Mouse (Mus musculus) liver, embryonic 12.5 days (tissue): ENCODE measurements around the gene Selenos. TPM values are rescaled to one million over a fixed set of nuclear protein-coding genes. Genes with fewer than 3 reads are reported as not detected.
A peak's percentile ranks its signal among the peaks of the same experiment; 100 is the strongest.

Source experiments
- ATAC-seq: fragments of 200-750 bp; cut with Nextera tagmentation; 2 replicates; pipeline ENCODE4 v1.8.0; 2017; ENCODE audit warnings: moderate number of reproducible peaks, mild to moderate bottlenecking, moderate library complexity
- H3K27ac ChIP-seq: fragments of 300-500 bp; sonication (generic); 2 replicates; pipeline ENCODE4 v1.5.1; 2016; ENCODE audit warnings: mild to moderate bottlenecking
- H3K27me3 ChIP-seq: fragments of 300-500 bp; sonication (generic); replicated peaks from 2 replicates; pipeline ENCODE4 v1.6.1; 2016; ENCODE audit warnings: mild to moderate bottlenecking, moderate library complexity
- H3K36me3 ChIP-seq: fragments of 300-500 bp; sonication (generic); 2 replicates; pipeline ENCODE4 v1.6.1; 2016; ENCODE audit warnings: mild to moderate bottlenecking, moderate library complexity
- H3K4me1 ChIP-seq: fragments of 300-500 bp; sonication (generic); 2 replicates; pipeline ENCODE4 v1.6.1; 2016
- H3K4me2 ChIP-seq: fragments of 300-500 bp; sonication (generic); 2 replicates; pipeline ENCODE4 v1.6.1; 2016; ENCODE audit warnings: mild to moderate bottlenecking, moderate library complexity
- H3K4me3 ChIP-seq: fragments of 300-500 bp; sonication (generic); 2 replicates; pipeline ENCODE4 v1.5.1; 2016; ENCODE audit warnings: mild to moderate bottlenecking, moderate library complexity
- H3K9ac ChIP-seq: fragments of 300-500 bp; sonication (generic); 2 replicates; pipeline ENCODE4 v1.6.1; 2016; ENCODE audit warnings: mild to moderate bottlenecking, moderate library complexity
- H3K9me3 ChIP-seq: fragments of 300-500 bp; sonication (generic); replicated peaks from 2 replicates; pipeline ENCODE4 v1.6.1; 2016; ENCODE audit warnings: mild to moderate bottlenecking, moderate library complexity
- WGBS: fragments of 180-500 bp; shearing (Covaris S2); methylation state at CpG from one replicate; pipeline ENCODE4 v1.1.7; 2016; ENCODE audit not compliant: insufficient replicate concordance; 5-methylcytosine and 5-hydroxymethylcytosine counted together
- polyA plus RNA-seq: library from polyadenylated mRNA; unstranded; fragments of >200 nt; fragmentation: Nextera tagmentation; extraction: Ambion mirVana; gene quantifications from 2 replicates; pipeline ENCODE4 v1.2.1, GENCODE M21; 2016

The Selenos gene
- 60.7 and 65.5 TPM in 2 replicates for polyA plus RNA-seq

DNA sequence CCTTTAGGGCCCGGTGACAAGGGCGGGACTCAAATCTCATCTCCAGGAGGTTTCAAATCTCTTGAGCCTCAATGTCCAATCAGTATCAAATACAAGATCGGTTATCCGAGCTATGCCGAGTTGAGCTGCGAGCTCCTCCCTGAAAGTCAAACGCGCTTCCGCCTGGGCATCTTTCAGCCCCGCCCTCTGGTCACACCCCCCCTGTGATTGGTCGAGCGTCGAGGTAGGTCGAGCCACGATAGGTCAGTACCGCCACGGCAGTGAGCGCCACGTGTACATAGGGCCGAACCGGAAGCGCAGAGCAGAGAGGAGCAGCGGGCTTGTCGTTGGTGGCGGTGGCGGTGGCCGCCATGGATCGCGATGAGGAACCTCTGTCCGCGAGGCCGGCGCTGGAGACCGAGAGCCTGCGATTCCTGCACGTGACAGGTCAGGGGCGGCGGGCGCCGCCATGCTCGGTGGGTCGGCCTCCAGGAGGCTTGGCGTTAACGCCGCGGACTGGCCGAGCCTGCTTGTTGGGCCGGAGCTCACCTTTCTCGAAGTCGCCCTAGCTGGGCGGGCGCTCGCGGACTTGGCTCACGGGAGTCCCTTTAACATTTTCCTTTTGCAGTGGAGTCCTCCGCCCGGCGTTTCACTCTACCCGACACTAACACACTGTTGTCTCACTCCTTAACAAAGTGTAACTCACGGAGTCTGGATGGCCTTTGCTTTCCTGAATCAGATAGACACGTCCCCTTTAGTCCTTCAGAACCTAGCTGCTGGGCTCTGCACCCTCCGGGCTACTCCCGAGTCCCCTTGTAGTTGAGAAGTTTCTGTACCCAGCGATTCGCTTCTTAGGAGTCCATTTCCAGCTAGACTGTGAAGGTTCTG lies at the start of gene Selenos:
Gene Selenos, plus strand, starts transcription at position 286 of the 867 bp plus-strand sequence.
- Histone ChIP-seq H3K4me3 (peak within 1 kb of the TSS; percentile 82), H3K4me2 (peak within 1 kb of the TSS; percentile 97), H3K27me3 (no peaks in the 10 kb centered on the region), H3K9ac (peak within 1 kb of the TSS; percentile 77), H3K27ac (peak within 1 kb of the TSS; percentile 81), H3K9me3 (no peaks in the 10 kb centered on the region), H3K4me1 (peaks cover 29% of the 10 kb centered on the region), H3K36me3 (peaks cover 65% of the 10 kb centered on the region)
- peak; percentile 100 for ATAC-seq
- WGBS: under 1% methylated on average over 65 of the region's 65 CpGs

DNA sequence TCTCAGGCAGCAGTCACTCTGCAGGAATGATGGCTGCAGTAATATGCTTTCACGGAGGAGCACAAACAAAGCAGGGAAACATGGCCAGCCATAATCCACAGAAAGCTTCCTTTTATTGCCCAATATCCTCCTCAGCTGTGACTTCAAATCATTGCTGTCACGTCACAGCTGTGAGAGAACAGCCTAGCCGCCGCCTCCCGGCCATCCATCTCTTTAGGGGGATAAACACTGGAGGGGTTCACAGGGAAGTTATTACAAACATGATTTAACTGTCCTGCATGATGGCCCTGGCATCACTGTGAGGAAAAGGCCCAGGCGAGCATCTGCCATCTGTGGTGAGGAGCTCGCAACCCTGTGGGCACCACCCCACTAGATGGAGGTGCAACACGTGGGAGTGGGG lies 42.6 kb upstream of the Selenos start:
- Histone ChIP-seq H3K36me3 (no peaks in the 10 kb centered on the region), H3K27me3 (peaks cover 18% of the 10 kb centered on the region; the same call in 1 of the 2 replicates), H3K9me3 (no peaks in the 10 kb centered on the region), H3K4me1 (peaks cover 6% of the 10 kb centered on the region), H3K27ac (no peak overlapping the region), H3K4me3 (no peak overlapping the region), H3K4me2 (no peak overlapping the region), H3K9ac (no peak overlapping the region)
- WGBS: 50% methylated on average over 8 of the region's 8 CpGs
- no peak for ATAC-seq

GRCm38 (mm10) chr7:66038261-66038660 lies 41.2 kb upstream of the Selenos start:
- Histone ChIP-seq H3K27ac (no peak overlapping the region), H3K9me3 (no peaks in the 10 kb centered on the region), H3K4me2 (no peak overlapping the region), H3K4me1 (peaks cover 6% of the 10 kb centered on the region), H3K4me3 (no peak overlapping the region), H3K36me3 (no peaks in the 10 kb centered on the region), H3K9ac (no peak overlapping the region), H3K27me3 (peaks cover 18% of the 10 kb centered on the region; the same call in 1 of the 2 replicates)
- ATAC-seq: no peak
- 52% methylated on average over 3 of the region's 3 CpGs for WGBS

DNA sequence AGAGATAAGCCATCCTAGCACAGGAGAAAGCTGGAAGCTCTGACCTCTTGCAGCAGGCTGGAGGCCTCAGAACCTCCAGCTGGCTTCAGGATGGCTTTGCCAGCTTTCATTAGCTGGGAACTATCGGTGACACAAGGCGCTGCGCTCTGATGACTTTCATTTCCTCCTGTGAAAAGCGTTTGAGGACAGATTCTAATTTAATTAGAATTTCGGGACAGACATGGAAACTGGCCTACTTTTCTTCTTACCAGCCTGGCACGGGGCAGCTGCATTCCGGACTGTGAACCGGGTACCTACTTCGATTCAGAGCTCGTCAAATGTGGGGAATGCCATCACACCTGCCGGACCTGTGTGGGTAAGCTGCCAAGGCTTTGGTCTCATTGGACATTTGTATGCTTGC lies 40.7 kb upstream of the Selenos start:
- no peak for ATAC-seq
- 74% methylated on average over 11 of the region's 11 CpGs for WGBS

DNA sequence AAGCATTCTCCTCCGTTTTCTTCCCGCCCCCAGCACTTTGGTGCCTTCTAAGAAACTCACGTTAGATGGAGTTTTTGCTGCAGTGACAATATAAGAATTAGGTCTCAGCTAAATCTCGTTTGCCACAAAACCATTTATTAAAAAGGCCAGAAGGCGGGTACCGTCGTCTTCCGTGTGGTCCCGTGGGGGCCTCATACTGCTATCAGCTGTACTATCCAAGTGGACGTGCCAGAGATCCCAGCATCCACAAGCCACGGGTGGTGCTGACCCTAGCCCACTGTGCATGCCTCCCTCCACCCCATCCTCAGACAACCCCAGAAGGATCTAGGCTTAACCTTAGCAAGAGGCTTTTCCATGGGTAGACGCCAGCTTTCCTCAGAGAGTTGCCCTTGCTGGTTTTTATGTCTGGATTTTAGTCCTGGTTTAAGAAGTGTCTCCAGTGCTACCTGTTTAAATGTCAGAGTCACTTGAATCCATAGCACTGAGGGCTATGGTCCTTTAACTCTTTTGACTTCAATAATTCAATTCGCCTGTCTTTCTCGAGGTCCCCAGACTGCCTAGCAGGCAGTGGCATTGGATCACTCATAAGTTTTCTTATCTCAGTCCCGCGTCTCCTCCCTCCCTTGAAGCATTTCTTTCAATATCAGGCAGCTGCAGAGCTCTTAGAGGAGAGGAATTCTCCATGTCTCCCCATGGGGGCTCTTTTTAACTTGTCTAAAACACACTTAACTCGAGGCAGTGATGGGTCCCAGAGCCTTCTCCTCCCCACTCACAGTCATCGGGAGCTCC lies 39.2 kb upstream of the Selenos start:
- Histone ChIP-seq H3K27ac (no peak overlapping the region), H3K9me3 (no peaks in the 10 kb centered on the region), H3K4me3 (no peak overlapping the region), H3K9ac (no peak overlapping the region), H3K27me3 (peaks cover 13% of the 10 kb centered on the region), H3K4me2 (no peak overlapping the region), H3K4me1 (peaks cover 6% of the 10 kb centered on the region), H3K36me3 (no peaks in the 10 kb centered on the region)
- peak; percentile 24; the same call in 1 of the 2 replicates for ATAC-seq
- 58% methylated on average over 18 of the region's 18 CpGs for WGBS

More for the DNA sequence above, 40.7 kb upstream of the Selenos start:
- Histone ChIP-seq H3K9ac (no peak overlapping the region), H3K4me3 (no peak overlapping the region), H3K27me3 (peaks cover 14% of the 10 kb centered on the region; the same call in 1 of the 2 replicates), H3K4me2 (no peak overlapping the region), H3K4me1 (peaks cover 6% of the 10 kb centered on the region), H3K9me3 (no peaks in the 10 kb centered on the region), H3K36me3 (no peaks in the 10 kb centered on the region), H3K27ac (no peak overlapping the region)

DNA sequence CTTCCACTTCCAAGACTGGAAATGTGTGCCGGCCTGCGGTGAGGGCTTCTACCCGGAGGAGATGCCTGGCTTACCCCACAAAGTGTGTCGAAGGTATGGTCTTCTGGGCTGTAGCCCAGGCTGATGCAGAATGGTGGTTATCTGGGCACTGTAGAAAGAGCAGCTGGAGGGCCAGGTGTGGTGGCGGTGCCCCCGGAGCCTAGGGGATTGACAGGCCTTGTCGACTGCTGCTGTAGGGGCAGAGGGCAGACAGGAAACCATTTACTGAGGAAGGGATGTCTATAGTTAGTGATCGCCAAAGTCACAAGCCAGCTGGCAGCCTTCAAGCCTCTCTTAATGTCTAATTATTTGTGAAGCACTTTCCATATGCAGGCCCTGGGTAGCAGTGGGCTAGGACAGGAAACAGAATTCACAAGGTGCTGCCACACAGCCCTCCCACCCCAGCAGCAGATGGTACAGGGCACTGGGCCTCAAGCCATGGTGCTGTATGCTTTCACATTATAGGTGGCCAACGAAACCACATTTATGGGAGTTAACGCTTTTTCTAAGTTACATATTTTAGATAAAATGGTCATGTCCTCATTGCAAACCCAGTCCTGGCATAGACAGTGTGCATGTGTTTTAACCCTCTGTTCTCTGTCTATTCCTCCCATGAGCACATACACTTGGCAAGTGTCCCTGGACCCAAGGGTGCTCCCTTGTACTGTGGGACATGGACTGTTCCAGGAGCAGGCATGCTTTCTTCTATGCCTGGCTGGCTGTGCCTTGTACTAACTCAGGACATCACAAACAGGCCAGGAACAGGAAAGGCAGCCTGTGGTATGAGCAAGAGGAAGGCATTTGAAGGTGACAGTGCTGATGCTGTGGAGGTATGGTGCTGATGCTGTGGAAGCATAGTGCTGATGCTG lies 35.6 kb upstream of the Selenos start, which contains the start of gene Gm45213:
Gene Gm45213, plus strand, starts transcription at position 51 of the 908 bp plus-strand sequence.
- H3K36me3 ChIP-seq: no peaks in the 10 kb centered on the region
- H3K9me3 ChIP-seq: no peaks in the 10 kb centered on the region
- H3K4me3 ChIP-seq: no peak within 1 kb of the TSS
- no peak within 1 kb of the TSS for H3K27ac ChIP-seq
- no peak within 1 kb of the TSS for H3K9ac ChIP-seq
- H3K4me1 ChIP-seq: peaks cover 6% of the 10 kb centered on the region
- ATAC-seq: no peak
- WGBS: 68% methylated on average over 10 of the region's 10 CpGs
- H3K27me3 ChIP-seq: peaks cover 28% of the 10 kb centered on the region
- H3K4me2 ChIP-seq: no peak within 1 kb of the TSS

DNA sequence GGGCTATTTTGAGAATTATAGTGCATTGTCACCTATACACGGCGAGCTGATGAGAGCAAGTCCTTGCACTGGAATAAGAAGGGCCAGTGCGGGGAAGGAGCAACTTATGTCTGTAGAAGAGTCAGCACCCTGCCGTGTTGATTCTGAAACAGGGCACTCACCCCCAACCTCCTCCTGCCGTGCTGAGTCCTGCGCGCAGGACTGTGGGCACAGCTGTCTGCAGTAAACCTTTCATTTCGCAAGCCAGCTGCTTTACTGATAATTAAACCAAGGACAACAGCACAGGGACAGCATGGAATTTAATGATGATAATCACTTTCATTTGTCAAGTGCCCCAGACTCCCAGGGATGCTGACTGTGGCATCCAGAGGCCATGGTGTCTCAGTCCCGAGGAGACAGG lies 34.8 kb upstream of the Selenos start:
- H3K9me3 ChIP-seq: no peaks in the 10 kb centered on the region
- 65% methylated on average over 9 of the region's 9 CpGs for WGBS
- H3K4me1 ChIP-seq: peaks cover 6% of the 10 kb centered on the region
- H3K4me2 ChIP-seq: no peak overlapping the region
- no peak overlapping the region for H3K27ac ChIP-seq
- H3K36me3 ChIP-seq: no peaks in the 10 kb centered on the region
- H3K9ac ChIP-seq: no peak overlapping the region
- no peak overlapping the region for H3K4me3 ChIP-seq
- H3K27me3 ChIP-seq: peaks cover 34% of the 10 kb centered on the region
- no peak for ATAC-seq

DNA sequence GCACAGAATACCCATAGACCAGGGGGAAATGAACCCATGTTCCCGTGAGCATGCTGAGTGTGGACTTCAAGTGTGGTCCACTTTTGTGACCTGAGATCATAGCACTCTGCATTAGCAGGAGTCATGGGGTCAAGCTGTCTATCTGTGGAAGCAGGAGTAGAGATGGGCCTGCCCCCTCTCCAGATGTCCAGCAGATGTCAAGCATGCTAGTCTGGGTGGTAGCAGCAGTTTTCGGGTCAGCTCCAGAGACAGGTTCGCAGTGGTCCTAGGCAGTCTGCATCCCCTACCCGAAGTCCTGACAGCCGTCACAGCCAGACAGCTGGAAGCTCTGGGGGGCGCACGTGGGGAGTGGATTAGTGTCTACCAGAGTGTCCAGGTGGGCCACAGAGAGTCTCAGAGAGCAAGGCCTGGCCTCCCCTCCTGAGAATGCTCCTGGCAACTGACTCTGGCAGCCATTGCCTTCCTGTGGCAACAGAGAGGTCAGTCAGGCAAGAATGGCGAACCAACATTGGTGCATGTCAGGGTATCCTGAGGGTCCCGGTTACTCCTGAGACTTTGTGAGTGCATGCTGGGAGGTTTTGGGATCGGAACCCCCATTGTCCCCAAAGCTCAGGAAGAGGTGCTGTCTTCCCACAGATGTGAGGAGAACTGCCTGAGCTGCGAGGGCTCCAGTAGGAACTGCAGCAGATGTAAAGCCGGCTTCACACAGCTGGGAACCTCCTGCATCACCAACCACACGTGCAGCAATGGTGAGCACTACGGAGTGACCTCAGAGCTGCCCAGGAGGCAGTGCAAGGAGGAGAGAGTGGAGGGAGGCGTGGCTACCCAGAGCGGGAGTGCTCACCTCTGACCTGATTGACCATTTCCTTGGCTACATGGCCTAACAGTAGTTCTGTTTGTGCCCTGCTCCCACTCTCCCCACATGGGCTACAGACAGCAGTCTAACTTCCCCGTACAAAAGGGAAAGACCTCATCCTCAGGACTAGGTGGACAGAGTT lies 32.2 kb upstream of the Selenos start:
- WGBS: 48% methylated on average over 17 of the region's 17 CpGs
- H3K9ac ChIP-seq: no peak overlapping the region
- H3K4me3 ChIP-seq: no peak overlapping the region
- H3K27me3 ChIP-seq: peaks cover 34% of the 10 kb centered on the region
- H3K27ac ChIP-seq: no peak overlapping the region
- H3K4me1 ChIP-seq: no peaks in the 10 kb centered on the region
- no peak overlapping the region for H3K4me2 ChIP-seq
- H3K9me3 ChIP-seq: no peaks in the 10 kb centered on the region
- H3K36me3 ChIP-seq: no peaks in the 10 kb centered on the region
- ATAC-seq: 0 out of 2 replicates have a peak, but pooled peaks have one; percentile 32

DNA sequence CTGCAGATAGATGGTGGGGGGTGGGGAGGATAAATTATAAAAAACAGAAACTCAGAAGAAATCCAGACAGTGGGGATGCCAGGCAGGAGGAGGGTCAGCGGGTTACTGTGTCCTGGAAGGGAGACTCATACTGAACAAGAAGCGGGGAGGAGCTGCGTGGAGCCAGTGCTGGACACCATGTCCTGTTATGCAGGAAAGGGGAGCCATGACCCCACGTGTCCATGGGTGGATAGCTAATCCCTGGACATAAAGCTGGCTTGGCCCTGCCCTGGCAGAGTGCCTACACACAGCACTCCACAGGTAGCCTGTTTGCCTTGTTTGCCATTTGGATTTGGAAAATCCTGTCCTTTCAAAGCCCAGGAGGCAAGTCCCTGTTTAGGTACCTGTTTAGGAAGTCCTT lies 31.5 kb upstream of the Selenos start:
- Histone ChIP-seq H3K27me3 (peaks cover 34% of the 10 kb centered on the region), H3K4me3 (no peak overlapping the region), H3K9me3 (no peaks in the 10 kb centered on the region), H3K36me3 (no peaks in the 10 kb centered on the region), H3K9ac (no peak overlapping the region), H3K27ac (no peak overlapping the region), H3K4me2 (no peak overlapping the region), H3K4me1 (no peaks in the 10 kb centered on the region)
- WGBS: 71% methylated on average over 4 of the region's 4 CpGs
- ATAC-seq: no peak

DNA sequence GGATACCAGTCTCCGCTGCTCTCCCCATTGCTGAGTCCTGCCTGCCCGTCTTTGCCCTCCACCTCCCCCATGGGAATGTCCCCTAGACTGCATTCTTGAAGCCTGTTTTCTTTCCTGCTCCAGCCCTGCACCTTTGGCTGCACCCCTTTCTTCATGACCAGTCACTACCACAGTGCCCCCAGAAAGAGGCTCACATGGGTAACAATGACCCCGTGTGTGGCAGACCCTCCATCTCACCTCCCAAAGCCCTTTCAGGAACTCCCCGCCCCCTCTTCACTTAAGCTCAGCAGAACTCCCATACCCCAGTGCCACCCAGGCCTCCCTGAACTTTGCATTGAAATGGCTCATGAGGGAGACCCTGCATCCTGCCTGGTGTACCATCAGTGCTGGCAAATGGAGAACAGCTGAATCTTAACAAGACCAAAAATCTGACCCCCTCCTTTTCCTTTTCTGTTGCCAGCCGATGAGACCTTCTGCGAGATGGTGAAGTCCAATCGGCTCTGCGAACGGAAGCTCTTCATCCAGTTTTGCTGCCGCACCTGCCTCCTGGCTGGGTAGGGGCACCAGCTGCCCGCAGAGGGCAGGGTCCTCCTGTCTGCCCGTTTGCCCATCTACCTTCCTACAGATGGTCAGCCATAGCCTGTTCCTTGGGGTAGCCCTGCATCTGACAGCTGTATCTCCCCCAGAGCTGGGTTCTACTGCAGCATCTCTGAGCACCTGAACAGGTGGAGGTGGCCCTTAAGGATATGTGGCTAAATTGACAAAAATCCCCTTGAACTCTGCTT lies 30.8 kb upstream of the Selenos start:
- Histone ChIP-seq H3K4me3 (no peak overlapping the region), H3K36me3 (no peaks in the 10 kb centered on the region), H3K9ac (no peak overlapping the region), H3K27ac (no peak overlapping the region), H3K9me3 (no peaks in the 10 kb centered on the region), H3K4me2 (no peak overlapping the region), H3K27me3 (peaks cover 34% of the 10 kb centered on the region), H3K4me1 (no peaks in the 10 kb centered on the region)
- 66% methylated on average over 12 of the region's 12 CpGs for WGBS
- no peak for ATAC-seq
